Mouse (Mus musculus): ENCODE data around the gene Rpl9-ps1.

Gene Rpl9-ps1

DNA sequence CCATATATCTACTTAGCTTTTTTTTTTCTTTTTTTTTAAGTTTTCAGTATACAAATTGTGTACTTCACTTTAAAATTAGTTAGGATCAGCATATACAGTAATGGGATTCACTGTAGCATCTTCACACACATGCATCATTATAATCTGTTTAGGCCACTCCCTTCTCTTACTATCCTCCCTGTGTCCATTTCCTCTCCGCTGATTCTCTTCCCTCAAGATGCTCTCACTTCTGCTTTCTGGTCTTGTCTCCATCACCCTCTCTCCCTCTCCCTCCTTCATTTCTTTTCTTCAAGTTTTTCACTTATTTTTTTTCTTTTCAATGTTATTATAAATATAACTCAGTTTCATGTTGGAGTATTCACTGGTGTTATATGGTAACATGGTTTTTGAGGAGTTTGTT, 26.4 kb downstream of the Rpl9-ps1 start:
- DNase-seq, result no peak

DNA sequence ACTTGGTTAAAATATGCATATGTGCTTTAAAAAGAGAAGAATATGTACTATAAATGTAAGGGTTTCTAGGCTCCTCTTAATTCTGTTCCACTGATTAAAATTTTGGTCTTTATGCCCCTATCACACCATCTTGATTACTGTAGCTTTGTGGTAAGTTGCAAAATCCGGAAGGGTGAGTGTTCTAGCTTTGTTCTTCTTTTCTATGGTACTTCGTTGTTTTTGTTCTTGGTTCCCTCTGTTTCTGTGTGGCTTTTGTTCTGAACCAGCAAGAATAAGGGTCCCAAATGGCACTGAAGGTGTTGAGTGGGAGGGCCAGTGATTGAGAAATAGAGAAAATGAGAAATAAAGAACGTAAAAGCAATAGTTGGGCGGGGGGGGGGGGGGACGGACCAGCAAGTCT, 27.2 kb downstream of the Rpl9-ps1 start:
- no peak for DNase-seq

DNA sequence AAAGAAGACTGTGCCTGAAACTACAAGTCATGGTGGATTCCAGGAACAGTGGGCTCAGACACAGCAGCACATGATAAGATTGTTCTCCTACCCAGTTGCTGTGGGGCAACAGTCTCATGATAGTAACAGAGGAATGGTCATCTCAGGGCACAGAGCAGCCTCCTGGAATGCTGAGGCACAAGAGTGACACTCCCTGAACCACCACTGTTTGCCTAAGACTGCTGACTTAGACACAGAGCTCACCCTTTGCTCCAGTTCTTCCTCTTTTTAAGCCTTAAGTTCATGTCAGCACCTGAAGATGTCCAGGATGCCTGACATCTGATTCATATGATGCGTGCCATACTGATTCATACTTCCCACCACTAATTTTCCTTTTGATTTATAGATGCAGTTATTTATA, 28.8 kb downstream of the Rpl9-ps1 start:
- DNase-seq, result no peak

DNA sequence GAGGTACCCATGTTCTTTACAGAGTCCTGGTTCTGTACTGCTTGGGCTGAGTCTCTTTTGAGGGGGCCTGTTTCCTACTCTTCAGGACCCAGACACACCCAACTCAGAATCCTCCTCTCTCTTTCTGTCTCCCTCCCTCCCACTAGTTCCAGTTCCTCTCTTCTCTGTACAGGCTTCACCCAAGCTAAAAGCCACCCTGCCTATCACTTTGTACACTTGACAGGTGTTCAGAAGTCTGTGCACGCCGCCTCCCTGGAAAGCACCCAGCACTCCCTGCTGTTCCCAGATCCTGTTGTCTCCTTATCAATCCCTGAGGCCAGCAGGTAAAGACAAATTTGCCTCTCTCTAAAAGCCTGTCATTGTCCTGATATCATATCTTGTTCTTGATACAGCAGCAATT, 34.5 kb downstream of the Rpl9-ps1 start:
- DNase-seq, result no peak

DNA sequence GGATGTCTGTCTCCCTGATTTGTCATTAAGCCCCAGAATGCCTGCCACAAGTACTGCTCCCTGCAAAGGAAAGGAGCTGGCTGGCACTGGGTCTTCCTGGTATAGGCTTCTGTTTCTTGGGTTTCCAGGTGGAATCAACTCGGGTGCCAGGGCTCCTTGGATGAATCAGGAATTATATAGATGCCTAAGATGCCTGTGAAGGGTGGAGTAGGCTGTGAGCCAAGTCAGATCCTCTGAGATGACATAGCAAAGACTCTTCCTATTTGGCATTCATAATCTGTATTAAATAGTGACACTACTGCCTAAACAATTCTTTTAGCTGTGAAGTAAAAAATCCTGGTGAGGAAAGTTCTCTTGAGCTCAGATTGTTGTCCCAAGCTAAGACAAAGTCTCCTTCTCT, 39.0 kb downstream of the Rpl9-ps1 start:
- no peak for DNase-seq

DNA sequence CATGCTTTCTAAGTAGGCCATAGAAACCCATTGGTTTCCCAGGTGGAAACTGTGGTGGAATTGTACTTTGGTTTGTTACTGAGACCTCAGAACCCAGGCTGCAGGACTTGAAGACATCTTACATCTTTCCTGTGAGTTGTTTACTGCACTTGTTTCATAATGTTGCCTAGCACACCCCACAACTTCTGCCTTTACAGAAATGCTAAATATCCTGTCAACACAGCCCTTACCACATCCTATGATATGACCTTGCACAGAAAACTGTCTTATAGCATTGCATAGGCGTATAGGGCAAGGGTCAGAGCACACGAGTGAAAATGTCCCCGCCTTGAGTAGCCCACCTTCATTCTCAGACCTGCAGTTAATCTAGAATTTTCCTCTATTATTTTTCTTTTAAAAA, 39.9 kb downstream of the Rpl9-ps1 start:
- DNase-seq, result no peak

DNA sequence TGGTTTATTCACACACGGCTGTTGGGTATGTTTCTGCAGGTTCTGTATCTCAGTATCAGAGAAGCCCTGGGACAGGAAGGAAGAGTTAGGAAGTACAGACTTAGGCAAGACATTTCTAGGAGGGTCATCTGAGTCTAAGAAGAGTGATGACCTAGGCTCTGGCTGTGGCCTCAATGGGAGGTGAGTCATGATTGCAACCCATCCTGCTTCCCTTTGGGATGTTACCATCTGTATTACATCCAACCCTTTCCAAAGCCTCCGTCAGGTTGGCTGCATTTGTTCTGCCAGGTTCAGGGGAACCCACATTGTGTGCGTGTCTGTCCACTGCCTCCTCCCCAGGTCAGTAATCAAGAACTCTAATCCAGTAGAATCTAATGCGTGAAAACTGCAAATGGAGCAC, 40.7 kb downstream of the Rpl9-ps1 start:
- DNase-seq, result no peak

DNA sequence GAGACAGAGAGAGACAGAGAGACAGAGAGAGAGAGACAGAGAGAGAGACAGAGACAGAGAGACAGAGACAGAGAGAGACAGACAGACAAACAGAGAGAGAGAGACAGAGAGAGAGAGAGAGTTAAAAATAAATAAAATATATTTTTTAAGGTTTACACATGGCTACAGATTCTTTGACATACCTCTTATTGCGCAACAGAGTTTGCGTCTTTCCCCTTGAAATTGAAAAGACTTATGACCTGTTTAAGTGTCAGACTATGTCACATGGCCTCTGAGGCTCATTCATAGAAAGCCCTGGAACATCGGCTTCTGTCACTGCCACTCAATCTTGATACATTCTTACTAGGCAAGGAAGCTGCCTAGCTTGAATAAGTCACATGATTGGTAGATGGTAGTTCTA, 42.0 kb downstream of the Rpl9-ps1 start:
- DNase-seq, result no peak

DNA sequence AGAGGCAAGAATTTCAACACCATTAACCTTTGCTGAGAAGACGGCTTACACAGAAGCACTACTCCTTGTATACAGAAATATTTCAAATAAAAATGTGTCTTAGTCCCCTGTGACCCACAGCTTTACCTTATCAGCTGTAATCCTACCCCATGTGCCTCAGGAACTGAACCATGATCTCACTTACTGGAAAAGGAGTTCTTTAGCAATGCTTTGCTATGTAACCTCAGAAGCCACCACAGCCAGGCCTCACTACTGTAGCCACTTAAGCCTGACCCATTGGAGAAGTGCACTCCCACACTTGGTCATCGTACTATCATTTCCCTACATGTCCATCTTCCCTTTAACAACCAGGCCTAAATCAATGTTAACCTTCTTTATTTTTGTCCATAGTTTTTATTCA, 44.8 kb downstream of the Rpl9-ps1 start:
- DNase-seq, result no peak

DNA sequence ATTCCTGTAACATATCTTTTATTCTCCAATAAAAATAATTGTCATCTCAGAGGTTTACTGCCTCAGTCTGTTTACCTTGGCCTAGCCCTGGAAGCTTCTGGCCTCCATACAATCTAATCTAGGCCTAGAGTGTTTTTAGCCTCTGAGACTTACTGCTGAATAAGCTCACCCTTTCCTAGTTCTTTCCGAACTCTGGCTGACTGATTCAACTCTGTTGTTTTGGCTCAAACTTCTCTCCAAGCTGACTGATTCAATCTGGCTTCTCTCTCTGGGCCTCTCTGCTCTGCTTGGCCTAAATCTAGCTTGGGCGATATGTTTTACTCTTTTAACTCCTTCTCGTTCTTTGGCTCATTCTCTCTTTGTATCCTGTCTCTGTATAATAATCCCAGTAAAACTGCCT, 46.4 kb downstream of the Rpl9-ps1 start:
- DNase-seq, result no peak

DNA sequence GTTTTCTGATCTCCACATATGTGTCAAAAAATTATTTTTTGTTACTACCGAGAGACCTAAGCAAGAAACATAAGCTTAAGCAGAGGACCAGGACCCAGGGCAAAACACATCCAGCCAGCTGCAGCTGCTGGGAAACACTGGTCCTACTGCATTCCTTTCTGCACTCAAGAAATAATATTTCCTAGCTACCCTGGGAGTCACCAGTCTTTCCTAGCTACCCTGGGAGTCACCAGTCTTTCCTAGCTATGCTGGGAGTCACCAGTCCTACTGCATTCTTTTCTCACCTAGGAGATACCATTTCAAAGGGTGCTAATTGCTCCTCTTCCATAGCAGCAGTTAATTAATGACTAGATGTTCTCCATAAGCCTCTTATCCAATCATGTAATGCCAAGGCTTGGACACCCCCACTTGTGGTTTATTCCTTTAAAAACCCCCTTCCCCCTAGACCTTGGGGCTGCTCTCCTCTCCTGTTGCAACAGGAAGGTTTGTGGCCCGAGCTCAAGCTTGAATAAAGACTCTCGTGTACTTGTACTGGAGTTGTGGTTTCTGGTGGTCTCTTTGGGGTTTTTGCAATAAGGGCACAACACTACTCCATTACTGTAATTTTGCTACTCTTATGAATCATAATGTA, 47.1 kb downstream of the Rpl9-ps1 start:
- DNase-seq, result no peak

DNA sequence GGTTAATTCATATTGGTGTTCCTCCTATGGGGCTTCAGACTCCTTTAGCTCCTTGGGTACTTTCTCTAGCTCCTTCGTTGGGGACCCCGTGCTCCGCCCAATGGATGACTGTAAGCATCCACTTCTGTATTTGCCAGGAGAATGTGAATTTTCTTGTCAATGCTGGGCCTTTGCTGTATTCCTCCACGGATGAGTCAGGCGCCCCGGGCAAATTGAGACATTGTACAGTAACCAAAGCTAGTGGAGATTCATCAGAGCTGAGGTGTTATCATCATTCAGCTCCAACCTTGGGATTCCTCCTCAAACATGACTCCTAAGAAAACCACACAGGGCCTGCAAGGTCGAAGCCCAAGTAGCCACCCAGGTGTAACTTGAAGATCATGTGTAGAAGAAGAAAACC, 47.6 kb downstream of the Rpl9-ps1 start:
- DNase-seq, result no peak

DNA sequence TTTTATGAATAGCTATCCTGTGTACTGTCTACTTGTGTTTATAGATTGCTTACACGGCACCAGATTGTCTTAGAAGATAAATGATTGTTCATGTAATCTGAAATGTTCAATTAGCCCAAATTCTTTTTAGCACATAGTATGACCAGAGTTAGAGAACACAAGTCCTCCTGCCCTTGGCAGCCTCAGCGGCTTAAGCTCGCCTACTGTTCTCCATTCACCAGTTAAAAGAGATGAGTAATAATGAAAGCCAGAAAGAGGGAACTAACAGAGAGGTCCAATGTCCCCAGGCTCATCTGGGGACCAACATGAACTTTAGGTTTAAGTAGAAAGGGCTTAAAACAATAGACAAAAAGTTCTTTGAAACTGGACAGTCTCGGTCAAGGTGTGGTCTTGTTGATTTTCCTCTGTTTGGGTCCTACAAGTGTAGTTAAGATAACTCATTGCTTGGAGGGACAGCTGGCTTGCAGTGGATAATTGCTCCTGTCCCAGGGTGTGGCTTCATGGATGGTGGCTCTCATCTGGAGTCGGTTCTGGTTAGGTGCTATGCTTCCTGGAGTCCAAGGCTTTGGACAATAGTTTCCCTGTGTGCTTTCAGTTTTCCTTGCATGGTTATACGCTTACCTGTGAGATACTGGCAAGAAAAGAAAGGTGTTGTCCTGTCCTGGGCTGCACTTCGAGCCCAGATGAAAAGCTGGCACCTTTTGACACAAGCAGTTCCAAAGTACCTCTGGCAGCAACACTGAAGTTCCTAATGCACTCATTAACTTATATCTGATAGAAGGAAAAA, 49.6 kb downstream of the Rpl9-ps1 start:
- no peak for DNase-seq
